Mouse (Mus musculus): ENCODE measurements at regions not wholly inside any gene's neighbourhood (a gene's known extent, or its start where the extent isn't known, plus 50 kb on each side); places are given as distances from the start of the nearest gene placed in this dataset.

- no peak overlapping the region for H3K4me3 ChIP-seq (replicated peaks; ENCODE audit: low read length)
- no peak for ATAC-seq
- H3K9me3 ChIP-seq (ENCODE audit: control insufficient read depth, low read length), result no peaks in the 10 kb centered on the region
- H3K36me3 ChIP-seq (ENCODE audit: control insufficient read depth, insufficient read depth), result no peaks in the 10 kb centered on the region
- no peak overlapping the region for H3K9ac ChIP-seq (replicated peaks; ENCODE audit: low read depth, low read length)
- H3K27me3 ChIP-seq (replicated peaks; ENCODE audit: control insufficient read depth, insufficient read depth, low read length), result no peaks in the 10 kb centered on the region
- H3K27ac ChIP-seq (ENCODE audit: low read length), result no peak overlapping the region
- 87% methylated on average over 4 of the region's 4 CpGs for WGBS
- H3K4me2 ChIP-seq (ENCODE audit: low read length), result no peak overlapping the region
- peaks cover 10% of the 10 kb centered on the region; the same call in 1 of the 2 replicates for H3K4me1 ChIP-seq (replicated peaks; ENCODE audit: control insufficient read depth, insufficient read depth, low read length)
These were observed 107.9 kb upstream of the B3gat2 start for GRCm38 (mm10) chr1:23653628-23654027.

- Histone ChIP-seq H3K27ac (ENCODE audit: low read length) (no peak overlapping the region), H3K4me2 (ENCODE audit: low read length) (no peak overlapping the region)
These were observed 105.8 kb upstream of the B3gat2 start for GRCm38 (mm10) chr1:23655768-23656167.

GRCm38 (mm10) chr1:23656302-23656701 is 105.3 kb upstream of the B3gat2 start:
- ATAC-seq, result peak; percentile 70
- H3K27ac ChIP-seq (ENCODE audit: low read length), result no peak overlapping the region
- H3K36me3 ChIP-seq (ENCODE audit: control insufficient read depth, insufficient read depth), result no peaks in the 10 kb centered on the region
- 0 out of 2 replicates have a peak, but pooled peaks cover 2% of the 10 kb centered on the region for H3K4me1 ChIP-seq (replicated peaks; ENCODE audit: control insufficient read depth, insufficient read depth, low read length)
- 30% methylated on average over 12 of the region's 12 CpGs for WGBS
- 0 out of 2 replicates have a peak, but pooled peaks cover 2% of the 10 kb centered on the region for H3K9me3 ChIP-seq (ENCODE audit: control insufficient read depth, low read length)
- H3K4me2 ChIP-seq (ENCODE audit: low read length), result peak overlapping the region; percentile 33
- no peaks in the 10 kb centered on the region for H3K27me3 ChIP-seq (replicated peaks; ENCODE audit: control insufficient read depth, insufficient read depth, low read length)
- 0 out of 2 replicates have a peak overlapping the region, but pooled peaks have one; percentile 5 for H3K4me3 ChIP-seq (replicated peaks; ENCODE audit: low read length)
- H3K9ac ChIP-seq (replicated peaks; ENCODE audit: low read depth, low read length), result no peak overlapping the region

More at GRCm38 (mm10) chr1:23655768-23656167, 105.8 kb upstream of the B3gat2 start:
- no peaks in the 10 kb centered on the region for H3K27me3 ChIP-seq (replicated peaks; ENCODE audit: control insufficient read depth, insufficient read depth, low read length)
- 0 out of 2 replicates have a peak, but pooled peaks cover 2% of the 10 kb centered on the region for H3K4me1 ChIP-seq (replicated peaks; ENCODE audit: control insufficient read depth, insufficient read depth, low read length)
- H3K4me3 ChIP-seq (replicated peaks; ENCODE audit: low read length), result no peak overlapping the region
- ATAC-seq, result no peak; the same call in 1 of the 2 replicates
- H3K36me3 ChIP-seq (ENCODE audit: control insufficient read depth, insufficient read depth), result no peaks in the 10 kb centered on the region
- H3K9me3 ChIP-seq (ENCODE audit: control insufficient read depth, low read length), result 0 out of 2 replicates have a peak, but pooled peaks cover 2% of the 10 kb centered on the region
- 90% methylated on average over 1 of the region's 1 CpGs for WGBS
- H3K9ac ChIP-seq (replicated peaks; ENCODE audit: low read depth, low read length), result no peak overlapping the region

GRCm38 (mm10) chr1:23656718-23657117 is 104.8 kb upstream of the B3gat2 start:
- no peak for ATAC-seq
- Histone ChIP-seq H3K4me3 (replicated peaks; ENCODE audit: low read length) (no peak overlapping the region), H3K4me2 (ENCODE audit: low read length) (no peak overlapping the region), H3K9ac (replicated peaks; ENCODE audit: low read depth, low read length) (no peak overlapping the region), H3K4me1 (replicated peaks; ENCODE audit: control insufficient read depth, insufficient read depth, low read length) (0 out of 2 replicates have a peak, but pooled peaks cover 2% of the 10 kb centered on the region), H3K36me3 (ENCODE audit: control insufficient read depth, insufficient read depth) (no peaks in the 10 kb centered on the region), H3K9me3 (ENCODE audit: control insufficient read depth, low read length) (0 out of 2 replicates have a peak, but pooled peaks cover 2% of the 10 kb centered on the region), H3K27me3 (replicated peaks; ENCODE audit: control insufficient read depth, insufficient read depth, low read length) (no peaks in the 10 kb centered on the region), H3K27ac (ENCODE audit: low read length) (no peak overlapping the region)
- WGBS, result 59% methylated on average over 8 of the region's 8 CpGs

GRCm38 (mm10) chr1:23670514-23670913 is 91.0 kb upstream of the B3gat2 start:
- H3K27me3 ChIP-seq (replicated peaks; ENCODE audit: control insufficient read depth, insufficient read depth, low read length), result no peaks in the 10 kb centered on the region
- no peaks in the 10 kb centered on the region for H3K36me3 ChIP-seq (ENCODE audit: control insufficient read depth, insufficient read depth)
- ATAC-seq, result peak; percentile 66
- no peak overlapping the region for H3K27ac ChIP-seq (ENCODE audit: low read length)
- H3K4me2 ChIP-seq (ENCODE audit: low read length), result no peak overlapping the region
- H3K9ac ChIP-seq (replicated peaks; ENCODE audit: low read depth, low read length), result no peak overlapping the region
- no peak overlapping the region for H3K4me3 ChIP-seq (replicated peaks; ENCODE audit: low read length)
- no peaks in the 10 kb centered on the region for H3K4me1 ChIP-seq (replicated peaks; ENCODE audit: control insufficient read depth, insufficient read depth, low read length)
- no peaks in the 10 kb centered on the region for H3K9me3 ChIP-seq (ENCODE audit: control insufficient read depth, low read length)
- 55% methylated on average over 4 of the region's 4 CpGs for WGBS

GRCm38 (mm10) chr1:23674357-23674756 is 87.2 kb upstream of the B3gat2 start:
- H3K4me1 ChIP-seq (replicated peaks; ENCODE audit: control insufficient read depth, insufficient read depth, low read length), result no peaks in the 10 kb centered on the region
- H3K4me2 ChIP-seq (ENCODE audit: low read length), result no peak overlapping the region
- no peak for ATAC-seq
- 90% methylated on average over 6 of the region's 6 CpGs for WGBS
- H3K4me3 ChIP-seq (replicated peaks; ENCODE audit: low read length), result no peak overlapping the region
- H3K27ac ChIP-seq (ENCODE audit: low read length), result no peak overlapping the region
- no peak overlapping the region for H3K9ac ChIP-seq (replicated peaks; ENCODE audit: low read depth, low read length)
- H3K27me3 ChIP-seq (replicated peaks; ENCODE audit: control insufficient read depth, insufficient read depth, low read length), result no peaks in the 10 kb centered on the region
- H3K36me3 ChIP-seq (ENCODE audit: control insufficient read depth, insufficient read depth), result no peaks in the 10 kb centered on the region
- H3K9me3 ChIP-seq (ENCODE audit: control insufficient read depth, low read length), result no peaks in the 10 kb centered on the region

- no peaks in the 10 kb centered on the region for H3K27me3 ChIP-seq (replicated peaks; ENCODE audit: control insufficient read depth, insufficient read depth, low read length)
- 61% methylated on average over 2 of the region's 2 CpGs for WGBS
- no peaks in the 10 kb centered on the region for H3K4me1 ChIP-seq (replicated peaks; ENCODE audit: control insufficient read depth, insufficient read depth, low read length)
- no peak overlapping the region for H3K4me2 ChIP-seq (ENCODE audit: low read length)
- no peak overlapping the region for H3K9ac ChIP-seq (replicated peaks; ENCODE audit: low read depth, low read length)
- H3K4me3 ChIP-seq (replicated peaks; ENCODE audit: low read length), result no peak overlapping the region
- no peak overlapping the region for H3K27ac ChIP-seq (ENCODE audit: low read length)
- H3K9me3 ChIP-seq (ENCODE audit: control insufficient read depth, low read length), result no peaks in the 10 kb centered on the region
- H3K36me3 ChIP-seq (ENCODE audit: control insufficient read depth, insufficient read depth), result no peaks in the 10 kb centered on the region
- ATAC-seq, result no peak
These were observed 85.3 kb upstream of the B3gat2 start for GRCm38 (mm10) chr1:23676301-23676700.

GRCm38 (mm10) chr1:23689398-23689797 is 72.2 kb upstream of the B3gat2 start:
- Histone ChIP-seq H3K4me2 (ENCODE audit: low read length) (no peak overlapping the region), H3K9me3 (ENCODE audit: control insufficient read depth, low read length) (no peaks in the 10 kb centered on the region), H3K4me3 (replicated peaks; ENCODE audit: low read length) (no peak overlapping the region), H3K27ac (ENCODE audit: low read length) (no peak overlapping the region), H3K9ac (replicated peaks; ENCODE audit: low read depth, low read length) (no peak overlapping the region), H3K4me1 (replicated peaks; ENCODE audit: control insufficient read depth, insufficient read depth, low read length) (no peaks in the 10 kb centered on the region), H3K36me3 (ENCODE audit: control insufficient read depth, insufficient read depth) (no peaks in the 10 kb centered on the region), H3K27me3 (replicated peaks; ENCODE audit: control insufficient read depth, insufficient read depth, low read length) (no peaks in the 10 kb centered on the region)
- 40% methylated on average over 7 of the region's 7 CpGs for WGBS
- peak; percentile 52; the same call in 1 of the 2 replicates for ATAC-seq

GRCm38 (mm10) chr1:23705489-23705888 is 56.1 kb upstream of the B3gat2 start:
- peak; percentile 84 for ATAC-seq
- no peak overlapping the region for H3K4me2 ChIP-seq (ENCODE audit: low read length)

GRCm38 (mm10) chr1:23706450-23706849 is 55.1 kb upstream of the B3gat2 start:
- ATAC-seq, result peak; percentile 47; the same call in 1 of the 2 replicates
- Histone ChIP-seq H3K4me3 (replicated peaks; ENCODE audit: low read length) (no peak overlapping the region), H3K4me1 (replicated peaks; ENCODE audit: control insufficient read depth, insufficient read depth, low read length) (no peaks in the 10 kb centered on the region; the same call in 1 of the 2 replicates), H3K27ac (ENCODE audit: low read length) (no peak overlapping the region), H3K27me3 (replicated peaks; ENCODE audit: control insufficient read depth, insufficient read depth, low read length) (no peaks in the 10 kb centered on the region), H3K9ac (replicated peaks; ENCODE audit: low read depth, low read length) (no peak overlapping the region), H3K36me3 (ENCODE audit: control insufficient read depth, insufficient read depth) (no peaks in the 10 kb centered on the region), H3K9me3 (ENCODE audit: control insufficient read depth, low read length) (no peaks in the 10 kb centered on the region), H3K4me2 (ENCODE audit: low read length) (no peak overlapping the region)
- 12% methylated on average over 4 of the region's 4 CpGs for WGBS

More at GRCm38 (mm10) chr1:23705489-23705888, 56.1 kb upstream of the B3gat2 start:
- Histone ChIP-seq H3K27me3 (replicated peaks; ENCODE audit: control insufficient read depth, insufficient read depth, low read length) (no peaks in the 10 kb centered on the region), H3K9ac (replicated peaks; ENCODE audit: low read depth, low read length) (no peak overlapping the region), H3K4me3 (replicated peaks; ENCODE audit: low read length) (no peak overlapping the region), H3K9me3 (ENCODE audit: control insufficient read depth, low read length) (no peaks in the 10 kb centered on the region), H3K27ac (ENCODE audit: low read length) (no peak overlapping the region), H3K4me1 (replicated peaks; ENCODE audit: control insufficient read depth, insufficient read depth, low read length) (no peaks in the 10 kb centered on the region; the same call in 1 of the 2 replicates), H3K36me3 (ENCODE audit: control insufficient read depth, insufficient read depth) (no peaks in the 10 kb centered on the region)
- WGBS, result 19% methylated on average over 6 of the region's 6 CpGs

Data from forebrain, embryonic 16.5 days (tissue).